Mouse (Mus musculus): ENCODE measurements around the gene Robo2.

Robo2 gene

GRCm38 (mm10) chr16:74321666-74322371 lies 89.8 kb downstream of the Robo2 start:
- no peak for DNase-seq (ENCODE audit: low spot score in 2 of 2)

GRCm38 (mm10) chr16:74316150-74316549 lies 95.5 kb downstream of the Robo2 start:
- no peak for DNase-seq (ENCODE audit: low spot score in 2 of 2)

- no peak for DNase-seq (ENCODE audit: low spot score in 2 of 2)
These were observed 98.4 kb downstream of the Robo2 start for GRCm38 (mm10) chr16:74313222-74313621.

GRCm38 (mm10) chr16:74307543-74307887 lies 104.1 kb downstream of the Robo2 start:
- DNase-seq (ENCODE audit: low spot score in 2 of 2), result no peak

- no peak for DNase-seq (ENCODE audit: low spot score in 2 of 2)
These were observed 104.6 kb downstream of the Robo2 start for GRCm38 (mm10) chr16:74306876-74307542.

GRCm38 (mm10) chr16:74287878-74288277 lies 123.7 kb downstream of the Robo2 start:
- no peak for DNase-seq (ENCODE audit: low spot score in 2 of 2)

GRCm38 (mm10) chr16:74282549-74282948 lies 129.1 kb downstream of the Robo2 start:
- DNase-seq (ENCODE audit: low spot score in 2 of 2), result no peak

DNA sequence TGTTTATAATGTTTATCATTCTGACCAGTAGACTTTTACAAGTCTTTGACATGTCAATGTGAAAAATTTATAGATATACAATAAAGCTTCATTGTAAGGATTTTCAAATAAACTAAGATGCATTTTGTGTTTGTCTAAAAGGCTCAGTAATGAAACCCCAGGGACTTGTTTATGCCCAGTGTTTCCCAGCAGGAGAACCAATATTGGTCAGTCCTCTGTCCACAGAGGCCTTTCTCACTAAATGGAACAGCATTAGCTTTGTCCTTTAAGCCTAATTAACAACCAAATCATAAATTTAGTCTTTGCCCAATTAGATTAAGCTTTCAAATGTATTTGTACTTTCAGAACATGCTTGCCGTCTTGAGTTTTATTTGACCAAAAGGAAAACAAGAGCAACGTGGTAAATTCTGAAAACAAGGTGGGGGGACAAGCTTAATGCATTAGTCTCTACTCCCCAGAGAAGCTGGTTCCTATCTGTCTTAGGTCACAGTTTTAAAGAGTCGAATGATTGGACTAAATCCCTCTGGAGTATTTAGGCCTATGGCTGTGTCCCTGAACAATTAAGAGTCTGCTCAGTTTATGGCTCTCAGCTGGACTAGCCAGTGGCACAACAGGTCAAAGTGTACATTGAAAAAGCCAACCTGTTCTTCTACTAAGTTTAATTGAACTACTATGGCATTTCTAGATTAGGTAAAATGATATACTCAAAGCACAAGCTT lies 134.6 kb downstream of the Robo2 start:
- no peak for DNase-seq (ENCODE audit: low spot score in 2 of 2)

DNA sequence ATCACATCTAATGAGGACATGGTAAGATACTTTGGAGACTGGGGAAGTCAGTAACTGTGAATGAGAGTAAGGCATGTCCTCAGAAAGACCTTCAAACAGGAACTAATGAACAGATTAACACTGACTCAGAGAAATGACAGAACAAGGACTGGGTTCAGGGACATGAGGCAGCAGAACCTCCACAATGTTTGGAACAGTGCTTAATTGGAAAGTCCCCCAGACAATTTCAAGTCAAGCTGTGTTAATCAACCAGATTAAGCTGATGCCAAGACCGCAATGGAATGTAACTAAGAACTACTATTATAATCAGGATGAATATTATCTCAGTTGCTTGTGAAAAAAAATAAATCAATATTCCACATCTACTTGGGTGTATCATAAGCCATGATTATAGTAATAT lies 137.0 kb downstream of the Robo2 start:
- no peak for DNase-seq (ENCODE audit: low spot score in 2 of 2)

GRCm38 (mm10) chr16:74272993-74273392 lies 138.6 kb downstream of the Robo2 start:
- no peak for DNase-seq (ENCODE audit: low spot score in 2 of 2)

DNA sequence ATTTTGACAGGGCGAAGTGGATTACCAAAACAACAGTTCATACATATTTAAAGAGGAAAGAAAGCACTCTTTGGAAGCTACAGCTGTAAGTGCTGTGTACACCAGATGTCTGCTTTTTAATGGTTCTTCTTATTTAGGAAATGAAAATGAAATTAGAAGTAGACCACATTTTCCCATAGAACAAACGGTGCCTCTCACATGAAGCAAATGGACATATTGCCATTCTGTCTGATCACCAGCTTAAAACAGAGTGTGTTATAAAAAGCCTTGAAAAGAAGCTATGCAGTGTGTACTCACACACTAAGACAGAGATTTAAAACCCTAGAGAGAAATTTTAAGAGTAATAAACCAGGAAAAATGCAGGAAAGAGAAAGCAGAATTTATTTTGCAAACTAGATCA lies 153.4 kb downstream of the Robo2 start:
- DNase-seq (ENCODE audit: low spot score in 2 of 2), result no peak

GRCm38 (mm10) chr16:74244452-74244851 lies 167.2 kb downstream of the Robo2 start:
- no peak for DNase-seq (ENCODE audit: low spot score in 2 of 2)

GRCm38 (mm10) chr16:74241534-74241933 lies 170.1 kb downstream of the Robo2 start:
- no peak for DNase-seq (ENCODE audit: low spot score in 2 of 2)

- no peak for DNase-seq (ENCODE audit: low spot score in 2 of 2)
These were observed 174.2 kb downstream of the Robo2 start for GRCm38 (mm10) chr16:74237411-74237930.

DNA sequence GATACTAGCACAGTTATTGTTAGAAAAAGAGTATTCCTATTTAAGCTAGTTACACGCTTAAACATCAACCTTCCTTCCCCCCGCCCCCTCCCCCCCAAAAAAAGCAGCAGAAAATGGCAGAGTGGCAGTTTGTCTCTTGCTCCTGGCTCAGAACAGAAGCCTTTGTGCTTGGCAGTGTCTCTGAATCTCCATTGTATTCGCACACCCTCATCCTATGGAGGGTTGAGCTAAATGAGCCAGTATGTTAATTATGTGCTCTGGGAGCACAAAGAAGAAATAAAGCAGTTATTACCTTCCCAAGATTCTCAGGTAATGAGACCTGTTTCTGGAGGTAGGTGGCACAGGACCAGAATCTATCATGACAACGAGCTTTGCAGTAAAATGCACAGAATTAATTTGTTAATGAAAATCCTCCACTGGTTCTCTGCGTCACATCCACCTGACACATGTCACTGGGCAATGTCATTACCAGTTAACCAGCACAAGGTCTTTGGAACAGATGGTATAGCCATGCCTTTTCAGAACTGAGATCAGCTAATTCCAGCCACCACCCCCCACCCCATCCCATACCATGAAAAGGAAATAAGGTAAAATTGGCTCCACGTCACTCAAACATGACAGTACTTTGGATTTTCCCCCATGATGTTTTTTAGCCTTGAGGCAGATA lies 177.1 kb downstream of the Robo2 start:
- no peak for DNase-seq (ENCODE audit: low spot score in 2 of 2)

- DNase-seq (ENCODE audit: low spot score in 2 of 2), result no peak
These were observed 178.0 kb downstream of the Robo2 start for GRCm38 (mm10) chr16:74233596-74233995.

DNA sequence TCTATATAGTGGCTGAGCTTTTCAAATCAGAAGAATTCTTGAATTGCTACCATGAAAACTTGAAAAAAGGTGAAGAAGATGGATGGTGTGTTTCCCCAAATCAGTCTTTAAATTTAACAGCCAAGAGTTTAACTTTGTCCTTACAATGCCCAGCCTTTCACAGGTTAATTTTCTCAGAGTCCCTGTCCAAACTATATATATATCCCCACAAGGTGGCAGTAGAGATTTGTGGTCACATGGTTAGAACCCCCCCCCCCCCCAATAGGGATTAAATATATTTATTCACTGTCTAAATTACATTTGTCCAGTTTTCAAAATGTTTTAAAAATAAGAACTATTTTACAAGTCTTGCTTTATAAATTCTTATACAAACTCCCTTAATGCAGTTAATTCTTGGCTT lies 184.3 kb downstream of the Robo2 start:
- DNase-seq (ENCODE audit: low spot score in 2 of 2), result no peak

GRCm38 (mm10) chr16:74225423-74226272 lies 186.0 kb downstream of the Robo2 start:
- DNase-seq (ENCODE audit: low spot score in 2 of 2), result no peak

- no peak for DNase-seq (ENCODE audit: low spot score in 2 of 2)
These were observed 189.1 kb downstream of the Robo2 start for GRCm38 (mm10) chr16:74222501-74222900.

- no peak for DNase-seq (ENCODE audit: low spot score in 2 of 2)
These were observed 194.7 kb downstream of the Robo2 start for GRCm38 (mm10) chr16:74216879-74217415.

DNA sequence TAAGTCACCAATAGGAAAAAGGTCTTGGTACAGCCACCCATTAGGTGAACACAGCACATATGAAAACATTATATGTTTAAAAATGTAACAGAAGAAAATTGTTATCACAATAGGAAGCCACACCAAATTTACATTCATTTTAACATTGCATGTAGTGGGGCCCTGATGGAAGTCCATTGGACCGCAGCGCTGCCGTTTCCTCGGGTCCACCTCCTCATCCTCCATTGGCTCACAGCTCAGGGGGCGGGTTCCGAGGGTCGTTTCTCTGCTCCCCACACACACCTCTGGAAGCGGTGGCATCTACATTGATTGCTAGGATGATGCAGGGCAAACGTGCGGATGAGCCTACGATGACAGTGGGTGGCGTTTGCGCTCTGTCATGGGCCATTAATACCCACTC lies 195.8 kb downstream of the Robo2 start:
- DNase-seq (ENCODE audit: low spot score in 2 of 2), result no peak

Data from natural killer cell, adult 2 months (primary cell).